Mouse (Mus musculus) forebrain, embryonic 12.5 days (tissue): ENCODE results near the gene Scaper. TPM values are rescaled to one million over a fixed set of nuclear protein-coding genes. Genes with fewer than 3 reads are reported as not detected.

Source experiments
- ATAC-seq: fragments of 200-750 bp; cut with Nextera tagmentation; 2 replicates; pipeline ENCODE4 v1.8.0; 2017; ENCODE audit warnings: moderate TSS enrichment; ENCODE audit not compliant: low FRiP score
- H3K27ac ChIP-seq: fragments of 300-500 bp; sonication (generic); 2 replicates; pipeline ENCODE4 v1.5.1; 2016; ENCODE audit warnings: mild to moderate bottlenecking
- H3K27me3 ChIP-seq: fragments of 300-500 bp; sonication (generic); 2 replicates; pipeline ENCODE4 v1.6.1; 2016; ENCODE audit warnings: mild to moderate bottlenecking
- H3K36me3 ChIP-seq: fragments of 300-500 bp; sonication (generic); replicated peaks from 2 replicates; pipeline ENCODE4 v1.6.1; 2016; ENCODE audit warnings: mild to moderate bottlenecking
- H3K4me1 ChIP-seq: fragments of 300-500 bp; sonication (generic); 2 replicates; pipeline ENCODE4 v1.6.1; 2016
- H3K4me2 ChIP-seq: fragments of 300-500 bp; sonication (generic); 2 replicates; pipeline ENCODE4 v1.6.1; 2016; ENCODE audit warnings: mild to moderate bottlenecking, moderate library complexity
- H3K4me3 ChIP-seq: fragments of 300-500 bp; sonication (generic); replicated peaks from 2 replicates; pipeline ENCODE4 v1.5.1; 2016; ENCODE audit warnings: mild to moderate bottlenecking
- H3K9ac ChIP-seq: fragments of 300-500 bp; sonication (generic); 2 replicates; pipeline ENCODE4 v1.6.1; 2016; ENCODE audit warnings: mild to moderate bottlenecking
- H3K9me3 ChIP-seq: fragments of 300-500 bp; sonication (generic); 2 replicates; pipeline ENCODE4 v1.6.1; 2016
- WGBS: fragments of 180-500 bp; shearing (Covaris S2); methylation state at CpG from one replicate; pipeline ENCODE4 v1.1.7; 2016; 5-methylcytosine and 5-hydroxymethylcytosine counted together
- polyA plus RNA-seq: library from polyadenylated mRNA; unstranded; fragments of >200 nt; fragmentation: Nextera tagmentation; extraction: Ambion mirVana; gene quantifications from 2 replicates; pipeline ENCODE4 v1.2.1, GENCODE M21; 2016

Scaper gene
- 18.6 and 19.4 TPM in 2 replicates for polyA plus RNA-seq

GRCm38 (mm10) chr9:55937664-55938617, at the start of gene Scaper:
Scaper (minus strand) TSS chr9:55938119.
- H3K27ac ChIP-seq: peak within 1 kb of the TSS; percentile 67
- no peaks in the 10 kb centered on the region for H3K9me3 ChIP-seq
- peak within 1 kb of the TSS; percentile 80 for H3K9ac ChIP-seq
- H3K27me3 ChIP-seq: no peaks in the 10 kb centered on the region
- WGBS: under 1% methylated on average over 54 of the region's 60 CpGs
- no peaks in the 10 kb centered on the region for H3K36me3 ChIP-seq
- H3K4me2 ChIP-seq: peak within 1 kb of the TSS; percentile 60
- peaks cover 24% of the 10 kb centered on the region for H3K4me1 ChIP-seq
- ATAC-seq: peak; percentile 98
- H3K4me3 ChIP-seq: peak within 1 kb of the TSS; percentile 77

- no peak overlapping the region for H3K4me3 ChIP-seq
- no peaks in the 10 kb centered on the region for H3K27me3 ChIP-seq
- no peak overlapping the region for H3K4me2 ChIP-seq
- ATAC-seq: no peak
- H3K36me3 ChIP-seq: peaks cover 3% of the 10 kb centered on the region; the same call in 1 of the 2 replicates
- no peak overlapping the region for H3K9ac ChIP-seq
- H3K27ac ChIP-seq: no peak overlapping the region
- H3K4me1 ChIP-seq: no peaks in the 10 kb centered on the region
- H3K9me3 ChIP-seq: no peaks in the 10 kb centered on the region
- WGBS: 21% methylated on average over 1 of the region's 1 CpGs
Measured at GRCm38 (mm10) chr9:55946819-55947218, 8.9 kb upstream of the Scaper start.

- Histone ChIP-seq H3K4me1 (peaks cover 24% of the 10 kb centered on the region), H3K27ac (no peak overlapping the region), H3K4me2 (no peak overlapping the region), H3K27me3 (no peaks in the 10 kb centered on the region), H3K4me3 (no peak overlapping the region), H3K36me3 (peaks cover 3% of the 10 kb centered on the region; the same call in 1 of the 2 replicates), H3K9ac (no peak overlapping the region), H3K9me3 (no peaks in the 10 kb centered on the region)
- no peak for ATAC-seq
Measured at GRCm38 (mm10) chr9:55941356-55941755, 3.4 kb upstream of the Scaper start.

- Histone ChIP-seq H3K4me1 (peaks cover 24% of the 10 kb centered on the region), H3K4me2 (peak overlapping the region; percentile 60), H3K36me3 (no peaks in the 10 kb centered on the region), H3K9ac (peak overlapping the region; percentile 80), H3K9me3 (no peaks in the 10 kb centered on the region), H3K27me3 (no peaks in the 10 kb centered on the region), H3K27ac (no peak overlapping the region), H3K4me3 (peak overlapping the region; percentile 77)
- WGBS: 68% methylated on average over 6 of the region's 6 CpGs
- peak; percentile 16; the same call in 1 of the 2 replicates for ATAC-seq
Measured at GRCm38 (mm10) chr9:55938618-55938985, 683 bp upstream of the Scaper start.

GRCm38 (mm10) chr9:55937224-55937663, 675 bp downstream of the Scaper start:
- Histone ChIP-seq H3K9me3 (no peaks in the 10 kb centered on the region), H3K4me2 (peak overlapping the region; percentile 60), H3K36me3 (no peaks in the 10 kb centered on the region), H3K27ac (0 out of 2 replicates have a peak overlapping the region, but pooled peaks have one; percentile 5), H3K4me1 (peaks cover 24% of the 10 kb centered on the region), H3K9ac (peak overlapping the region; percentile 80), H3K27me3 (no peaks in the 10 kb centered on the region), H3K4me3 (peak overlapping the region; percentile 77)
- 40% methylated on average over 5 of the region's 5 CpGs for WGBS
- no peak for ATAC-seq

- no peaks in the 10 kb centered on the region for H3K9me3 ChIP-seq
- no peaks in the 10 kb centered on the region for H3K36me3 ChIP-seq
- no peaks in the 10 kb centered on the region for H3K27me3 ChIP-seq
- ATAC-seq: no peak
- no peak overlapping the region for H3K27ac ChIP-seq
- H3K4me1 ChIP-seq: peaks cover 5% of the 10 kb centered on the region
- H3K4me2 ChIP-seq: no peak overlapping the region
- no peak overlapping the region for H3K4me3 ChIP-seq
- 90% methylated on average over 1 of the region's 1 CpGs for WGBS
- no peak overlapping the region for H3K9ac ChIP-seq
Measured at GRCm38 (mm10) chr9:55932482-55932881, 5.4 kb downstream of the Scaper start.

- Histone ChIP-seq H3K4me3 (no peak overlapping the region), H3K4me2 (no peak overlapping the region)
- WGBS: 67% methylated on average over 3 of the region's 3 CpGs
Measured at GRCm38 (mm10) chr9:55918579-55918978, 19.3 kb downstream of the Scaper start.

GRCm38 (mm10) chr9:55916751-55917150, 21.2 kb downstream of the Scaper start:
- Histone ChIP-seq H3K27me3 (no peaks in the 10 kb centered on the region), H3K4me3 (no peak overlapping the region), H3K36me3 (no peaks in the 10 kb centered on the region), H3K4me1 (no peaks in the 10 kb centered on the region), H3K4me2 (no peak overlapping the region), H3K9me3 (no peaks in the 10 kb centered on the region), H3K27ac (no peak overlapping the region), H3K9ac (no peak overlapping the region)
- ATAC-seq: no peak

More at GRCm38 (mm10) chr9:55918579-55918978, 19.3 kb downstream of the Scaper start:
- H3K9ac ChIP-seq: no peak overlapping the region
- H3K4me1 ChIP-seq: no peaks in the 10 kb centered on the region
- no peaks in the 10 kb centered on the region for H3K36me3 ChIP-seq
- H3K27ac ChIP-seq: no peak overlapping the region
- no peaks in the 10 kb centered on the region for H3K27me3 ChIP-seq
- no peak for ATAC-seq
- no peaks in the 10 kb centered on the region for H3K9me3 ChIP-seq

- no peak overlapping the region for H3K4me3 ChIP-seq
- H3K9ac ChIP-seq: no peak overlapping the region
- H3K4me1 ChIP-seq: no peaks in the 10 kb centered on the region
- no peak for ATAC-seq
- H3K27ac ChIP-seq: no peak overlapping the region
- 0 out of 2 replicates have a peak, but pooled peaks cover 7% of the 10 kb centered on the region for H3K36me3 ChIP-seq
- no peaks in the 10 kb centered on the region for H3K9me3 ChIP-seq
- no peak overlapping the region for H3K4me2 ChIP-seq
- 46% methylated on average over 2 of the region's 2 CpGs for WGBS
- H3K27me3 ChIP-seq: no peaks in the 10 kb centered on the region
Measured at GRCm38 (mm10) chr9:55911481-55911880, 26.4 kb downstream of the Scaper start.

- H3K4me1 ChIP-seq: no peaks in the 10 kb centered on the region
- H3K36me3 ChIP-seq: 0 out of 2 replicates have a peak, but pooled peaks cover 4% of the 10 kb centered on the region
- no peak for ATAC-seq
- H3K27ac ChIP-seq: no peak overlapping the region
- WGBS: 60% methylated on average over 2 of the region's 2 CpGs
- H3K9me3 ChIP-seq: no peaks in the 10 kb centered on the region
- no peak overlapping the region for H3K4me2 ChIP-seq
- no peak overlapping the region for H3K4me3 ChIP-seq
- H3K9ac ChIP-seq: no peak overlapping the region
- H3K27me3 ChIP-seq: no peaks in the 10 kb centered on the region
Measured at GRCm38 (mm10) chr9:55902964-55903363, 35.0 kb downstream of the Scaper start.

GRCm38 (mm10) chr9:55901588-55901987, 36.3 kb downstream of the Scaper start:
- ATAC-seq: no peak
- no peaks in the 10 kb centered on the region for H3K4me1 ChIP-seq

GRCm38 (mm10) chr9:55900531-55900930, 37.4 kb downstream of the Scaper start:
- WGBS: 40% methylated on average over 3 of the region's 4 CpGs
- Histone ChIP-seq H3K9ac (no peak overlapping the region), H3K36me3 (no peaks in the 10 kb centered on the region), H3K27ac (no peak overlapping the region), H3K4me3 (no peak overlapping the region), H3K9me3 (no peaks in the 10 kb centered on the region), H3K27me3 (no peaks in the 10 kb centered on the region), H3K4me2 (no peak overlapping the region), H3K4me1 (no peaks in the 10 kb centered on the region)
- no peak for ATAC-seq

More at GRCm38 (mm10) chr9:55901588-55901987, 36.3 kb downstream of the Scaper start:
- Histone ChIP-seq H3K36me3 (no peaks in the 10 kb centered on the region), H3K4me3 (no peak overlapping the region), H3K27me3 (no peaks in the 10 kb centered on the region), H3K27ac (no peak overlapping the region), H3K9me3 (no peaks in the 10 kb centered on the region), H3K4me2 (no peak overlapping the region), H3K9ac (no peak overlapping the region)
- WGBS: 79% methylated on average over 3 of the region's 3 CpGs
